ENCODE assay signal across 14 mouse cellular contexts in the genomic region with DNA sequence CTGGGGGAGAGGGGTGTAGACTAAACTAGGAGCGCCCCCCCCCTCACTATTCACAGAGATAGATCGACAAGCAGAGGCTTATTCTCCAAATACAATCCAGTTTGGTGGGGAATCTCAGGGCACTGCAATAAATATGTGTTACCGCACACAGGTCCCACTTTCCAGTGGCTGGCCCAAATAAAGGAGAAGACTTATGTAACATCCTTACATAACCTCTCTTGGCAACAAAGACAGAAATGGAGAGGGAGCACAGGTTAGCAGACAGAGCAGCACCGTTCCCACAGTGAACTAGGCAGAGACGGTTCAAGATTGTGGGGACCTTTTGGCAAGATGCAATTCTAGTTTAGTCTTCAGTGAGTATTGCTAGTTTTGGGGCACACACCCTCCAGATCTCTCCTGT. TPM values are rescaled to one million over a fixed set of nuclear protein-coding genes. Genes with fewer than 3 reads are reported as not detected.
"Had no signal": no experiment of that assay in that cellular context is flagged by ENCODE, and none has a peak within 500 bp of the region (broad histone marks: within the 10 kb centered on the region; RNA-seq: fewer than 3 reads in every experiment).

No protein-coding gene starts in this region.

RNA-seq across cellular contexts. Expression of a gene that starts 3.8 kb away (rescaled TPM):
- total RNA-seq: megakaryocyte progenitor cell, adult 5-6 weeks; megakaryocyte-erythroid progenitor cell, adult 5-6 weeks had no signal
- polyA plus RNA-seq: kidney, embryonic 16.5 days; limb, embryonic 10.5 days; limb, embryonic 13.5 days; liver, embryonic 13.5 days; liver, embryonic 16.5 days; lung, embryonic 16.5 days; midbrain, embryonic 12.5 days; midbrain, embryonic 15.5 days; neural tube, embryonic 12.5 days; neural tube, embryonic 15.5 days; stomach, embryonic 15.5 days; thymus, postnatal 0 days had no signal

RNA-seq across cellular contexts. Expression of a gene that starts 56.3 kb away (rescaled TPM):
- total RNA-seq: megakaryocyte progenitor cell, adult 5-6 weeks; megakaryocyte-erythroid progenitor cell, adult 5-6 weeks had no signal
- polyA plus RNA-seq: liver, embryonic 13.5 days; liver, embryonic 16.5 days; lung, embryonic 16.5 days; neural tube, embryonic 12.5 days; thymus, postnatal 0 days had no signal
